Mouse (Mus musculus) lung, postnatal 0 days (tissue): Measurements from ENCODE around the gene Lin7a.

Source experiments
- CTCF ChIP-seq: IDR thresholded peaks from 2 replicates; pipeline ENCODE4 v1.5.1; 2016; ENCODE audit warnings: antibody characterized with exemption, mild to moderate bottlenecking
- EP300 ChIP-seq: IDR thresholded peaks from 2 replicates; pipeline ENCODE4 v1.6.1; 2016; ENCODE audit warnings: antibody characterized with exemption, mild to moderate bottlenecking, control low read depth

GRCm38 (mm10) chr10:107276647-107277046, 5.2 kb downstream of the Lin7a start:
- TF ChIP-seq CTCF (no peak), EP300 (no peak)
